Mouse (Mus musculus): ENCODE results near the gene Aip. TPM values are rescaled to one million over a fixed set of nuclear protein-coding genes. Genes with fewer than 3 reads are reported as not detected.

Gene Aip
- polyA plus RNA-seq (2012; rRNA removed): 36.6 and 38.9 TPM in 2 replicates

GRCm38 (mm10) chr19:4125741-4126696, at the start of gene Aip:
Gene Aip (minus strand): TSS chr19:4125858.

GRCm38 (mm10) chr19:4162646-4163542, 37.2 kb upstream of the Aip start, which contains the start of gene Rps6kb2:
Gene Rps6kb2 (minus strand): TSS chr19:4163354.

DNA sequence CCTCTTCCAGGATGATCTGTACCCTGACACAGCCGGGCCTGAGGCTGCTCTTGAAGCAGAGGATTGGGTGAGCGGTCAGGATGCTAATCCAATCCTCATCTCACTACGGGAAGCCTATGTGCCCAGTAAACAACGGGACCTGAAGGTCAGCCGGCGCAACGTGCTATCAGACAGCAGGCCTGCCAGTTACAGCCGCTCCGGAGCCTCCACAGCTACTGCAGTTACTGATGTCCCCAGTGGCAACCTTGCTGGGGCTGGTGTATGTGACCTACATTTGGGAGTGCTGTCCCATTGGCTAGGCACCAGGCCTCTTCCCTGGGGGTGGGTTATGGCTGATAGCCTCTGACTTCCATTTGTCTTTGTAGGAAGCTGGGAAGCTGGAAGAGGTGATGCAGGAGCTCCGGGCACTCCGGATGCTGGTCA, 27.6 kb upstream of the Aip start, which contains the start of gene Ptprcap:
TSS of gene Ptprcap (plus strand) at position 373 of the 423 bp plus-strand sequence.

GRCm38 (mm10) chr19:4148491-4148806, 22.8 kb upstream of the Aip start, which contains the start of gene Coro1b:
Gene Coro1b (plus strand): TSS chr19:4148619.

GRCm38 (mm10) chr19:4143759-4144268, 18.2 kb upstream of the Aip start, which contains the start of gene Cabp4:
Gene Cabp4 (minus strand): TSS chr19:4144033.

GRCm38 (mm10) chr19:4139446-4139845, 13.8 kb upstream of the Aip start, which contains the start of gene Gpr152:
Gene Gpr152 (plus strand): TSS chr19:4139787.

GRCm38 (mm10) chr19:4099837-4100717, 25.6 kb downstream of the Aip start, which contains the start of gene Pitpnm1:
Gene Pitpnm1 (plus strand): TSS chr19:4099998.

DNA sequence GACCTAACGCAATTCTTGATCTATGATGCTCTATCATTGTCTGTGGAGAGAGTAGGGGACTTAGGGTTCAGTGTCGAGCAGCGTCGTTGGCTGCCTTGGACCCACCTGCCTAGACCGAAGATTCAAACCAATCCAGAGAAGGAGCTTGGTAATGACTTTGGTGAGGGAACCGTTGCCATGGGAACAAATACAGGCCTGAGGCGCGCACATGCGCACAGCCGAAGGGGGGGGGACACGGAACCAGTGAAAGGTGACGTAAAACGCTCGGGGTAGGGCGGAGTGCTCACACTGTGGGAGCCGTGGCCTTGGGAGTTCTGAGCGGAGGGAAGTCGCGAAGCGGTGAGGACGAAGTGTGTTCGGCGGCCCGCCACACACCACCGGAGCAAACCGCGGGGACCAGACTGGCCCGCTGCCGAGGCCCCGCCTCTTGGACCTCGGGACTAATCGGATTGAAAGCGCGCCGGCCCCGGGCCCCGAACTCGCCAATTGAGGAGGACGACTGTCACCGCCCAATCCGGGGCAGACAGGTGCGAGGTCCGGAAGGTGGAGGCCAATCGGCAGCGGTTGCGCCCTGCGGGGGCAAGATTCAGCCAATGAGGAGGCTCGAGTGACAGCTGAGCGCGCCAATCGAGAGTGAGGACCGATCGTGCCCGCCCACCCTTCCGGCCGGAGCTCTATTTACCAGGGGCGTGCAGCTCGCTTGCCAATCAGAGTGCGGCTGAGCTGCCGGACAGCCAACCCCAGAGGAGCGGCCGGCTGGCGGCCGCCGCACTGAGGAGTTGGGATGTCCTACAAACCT, 28.8 kb downstream of the Aip start, which contains the start of gene Cdk2ap2:
TSS of gene Cdk2ap2 (plus strand) at position 541 of the 799 bp plus-strand sequence.

DNA sequence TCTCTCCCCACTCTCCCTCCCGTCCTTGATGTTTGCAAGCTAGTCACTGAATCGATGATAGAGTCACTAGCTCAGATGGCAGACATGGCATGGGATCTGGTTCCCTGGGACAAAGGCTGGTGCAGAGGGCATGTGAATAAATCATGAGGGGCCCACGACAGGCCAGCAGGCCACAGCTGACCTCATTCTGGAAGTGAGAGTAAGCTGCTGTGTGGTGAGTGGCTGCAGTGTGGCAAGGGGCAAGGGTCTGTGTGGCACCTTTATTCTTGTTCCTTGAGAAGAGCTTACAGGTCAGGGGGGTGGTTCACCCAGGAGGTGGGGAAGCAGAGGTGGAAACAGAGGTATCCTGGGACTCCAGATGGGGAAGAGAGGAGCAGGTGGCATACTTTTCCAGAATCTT, 44.3 kb downstream of the Aip start, which contains the start of gene Cabp2:
TSS of gene Cabp2 (plus strand) at position 185 of the 400 bp plus-strand sequence.

Other genes starting within 250 kb of the Aip start
- gene Tcirg1, start 218.7 kb downstream of the Aip start, polyA plus RNA-seq (2012; rRNA removed): 44.9 and 50.6 TPM in 2 replicates
- 113 and 127 TPM in 2 replicates for gene Ndufs8, start 213.1 kb downstream of the Aip start, polyA plus RNA-seq (2012; rRNA removed)
- 2.7 and 3.6 TPM in 2 replicates for gene Aldh3b1, start 196.1 kb downstream of the Aip start, polyA plus RNA-seq (2012; rRNA removed)
- gene Unc93b1, start 190.7 kb downstream of the Aip start, polyA plus RNA-seq (2012; rRNA removed): 15.5 and 20.9 TPM in 2 replicates
- 0.02 TPM in 1 of 2 replicates, not detected in the other for gene Aldh3b3, start 167.2 kb downstream of the Aip start, polyA plus RNA-seq (2012; rRNA removed)
- gene Aldh3b2, start 153.5 kb downstream of the Aip start, polyA plus RNA-seq (2012; rRNA removed): 0.29 and 0.64 TPM in 2 replicates
- 8.6 and 11.4 TPM in 2 replicates for gene Acy3, start 139.3 kb downstream of the Aip start, polyA plus RNA-seq (2012; rRNA removed)
- 0.29 and 0.55 TPM in 2 replicates for gene Tbx10, start 133.1 kb downstream of the Aip start, polyA plus RNA-seq (2012; rRNA removed)
- 2.0 and 3.6 TPM in 2 replicates for gene Nudt8, start 125.3 kb downstream of the Aip start, polyA plus RNA-seq (2012; rRNA removed)
- 0.59 and 0.60 TPM in 2 replicates for gene Gm49405, start 125.2 kb downstream of the Aip start, polyA plus RNA-seq (2012; rRNA removed)
- gene Doc2g, start 122.5 kb downstream of the Aip start, polyA plus RNA-seq (2012; rRNA removed): 1.4 and 1.5 TPM in 2 replicates
- gene Ndufv1, start 113.1 kb downstream of the Aip start, polyA plus RNA-seq (2012; rRNA removed): 79.3 and 86.8 TPM in 2 replicates
- gene Gstp1, start 87.9 kb downstream of the Aip start, polyA plus RNA-seq (2012; rRNA removed): 225 and 279 TPM in 2 replicates
- 6.6 and 8.4 TPM in 2 replicates for gene Gstp2, start 79.8 kb downstream of the Aip start, polyA plus RNA-seq (2012; rRNA removed)
- gene Gstp3, start 66.3 kb downstream of the Aip start, polyA plus RNA-seq (2012; rRNA removed): 54.9 and 71.8 TPM in 2 replicates
- 0.23 and 0.25 TPM in 2 replicates for gene Cabp2, start 44.3 kb downstream of the Aip start, polyA plus RNA-seq (2012; rRNA removed)
- 46.8 and 54.8 TPM in 2 replicates for gene Cdk2ap2, start 28.7 kb downstream of the Aip start, polyA plus RNA-seq (2012; rRNA removed)
- gene Pitpnm1, start 25.9 kb downstream of the Aip start, polyA plus RNA-seq (2012; rRNA removed): 5.4 and 6.1 TPM in 2 replicates
- not detected in 2 replicates for gene Gpr152, start 13.9 kb upstream of the Aip start, polyA plus RNA-seq (2012; rRNA removed)
- gene Cabp4, start 18.2 kb upstream of the Aip start, polyA plus RNA-seq (2012; rRNA removed): 0.08 and 0.10 TPM in 2 replicates
- gene Coro1b, start 22.8 kb upstream of the Aip start, polyA plus RNA-seq (2012; rRNA removed): 50.4 and 60.2 TPM in 2 replicates
- gene Ptprcap, start 27.7 kb upstream of the Aip start, polyA plus RNA-seq (2012; rRNA removed): 12.2 and 12.5 TPM in 2 replicates
- 16.1 and 20.9 TPM in 2 replicates for gene Rps6kb2, start 37.5 kb upstream of the Aip start, polyA plus RNA-seq (2012; rRNA removed)
- 0.32 and 0.41 TPM in 2 replicates for gene Carns1, start 49.6 kb upstream of the Aip start, polyA plus RNA-seq (2012; rRNA removed)
- 2.6 and 3.0 TPM in 2 replicates for gene Tbc1d10c, start 65.4 kb upstream of the Aip start, polyA plus RNA-seq (2012; rRNA removed)
- gene Ppp1ca, start 66.2 kb upstream of the Aip start, polyA plus RNA-seq (2012; rRNA removed): 200 and 246 TPM in 2 replicates
- gene Rad9a, start 75.8 kb upstream of the Aip start, polyA plus RNA-seq (2012; rRNA removed): 18.8 and 20.8 TPM in 2 replicates
- gene Clcf1, start 88.4 kb upstream of the Aip start, polyA plus RNA-seq (2012; rRNA removed): 0.97 and 1.0 TPM in 2 replicates
- not detected in 2 replicates for gene AC109138.7, start 88.5 kb upstream of the Aip start, polyA plus RNA-seq (2012; rRNA removed)
- gene Pold4, start 106.0 kb upstream of the Aip start, polyA plus RNA-seq (2012; rRNA removed): 12.3 and 14.6 TPM in 2 replicates
- gene Ssh3, start 143.3 kb upstream of the Aip start, polyA plus RNA-seq (2012; rRNA removed): 2.1 and 2.8 TPM in 2 replicates
- 0.88 and 1.0 TPM in 2 replicates for gene Ankrd13d, start 157.3 kb upstream of the Aip start, polyA plus RNA-seq (2012; rRNA removed)
- gene Grk2, start 180.4 kb upstream of the Aip start, polyA plus RNA-seq (2012; rRNA removed): 28.2 and 29.9 TPM in 2 replicates